Mouse (Mus musculus): ENCODE measurements around the gene Hsd3b5. TPM values are rescaled to one million over a fixed set of nuclear protein-coding genes. Genes with fewer than 3 reads are reported as not detected.

The Hsd3b5 gene
- polyA plus RNA-seq (2015; fragmentation: Nextera tagmentation; extraction: Ambion mirVana): 0.14 TPM in 1 of 2 replicates, not detected in the other

GRCm38 (mm10) chr3:98630152-98630551, at the start of gene Hsd3b5:
Gene Hsd3b5, minus strand, starts transcription at chr3:98630252.

GRCm38 (mm10) chr3:98588707-98589106, 41.3 kb downstream of the Hsd3b5 start, which contains the start of gene Gm10681:
Gene Gm10681, minus strand, starts transcription at chr3:98588807.

Other genes starting within 250 kb of the Hsd3b5 start
- gene Zfp697, start 247.8 kb downstream of the Hsd3b5 start, polyA plus RNA-seq (2015; fragmentation: Nextera tagmentation; extraction: Ambion mirVana): 3.5 and 4.0 TPM in 2 replicates
- 0.29 TPM in 1 of 2 replicates, not detected in the other for gene Gm4450, start 173.1 kb downstream of the Hsd3b5 start, polyA plus RNA-seq (2015; fragmentation: Nextera tagmentation; extraction: Ambion mirVana)
- 0.47 and 0.65 TPM in 2 replicates for gene Hsd3b4, start 119.7 kb downstream of the Hsd3b5 start, polyA plus RNA-seq (2015; fragmentation: Nextera tagmentation; extraction: Ambion mirVana)
- 0.47 and 0.65 TPM in 2 replicates for gene Gm10681, start 41.4 kb downstream of the Hsd3b5 start, polyA plus RNA-seq (2015; fragmentation: Nextera tagmentation; extraction: Ambion mirVana)
- 0.11 and 0.14 TPM in 2 replicates for gene Hsd3b2, start 94.3 kb upstream of the Hsd3b5 start, polyA plus RNA-seq (2015; fragmentation: Nextera tagmentation; extraction: Ambion mirVana)
- 1.2 and 1.7 TPM in 2 replicates for gene Hsd3b3, start 132.9 kb upstream of the Hsd3b5 start, polyA plus RNA-seq (2015; fragmentation: Nextera tagmentation; extraction: Ambion mirVana)
- 1.9 and 8.1 TPM in 2 replicates for gene Hsd3b6, start 184.2 kb upstream of the Hsd3b5 start, polyA plus RNA-seq (2015; fragmentation: Nextera tagmentation; extraction: Ambion mirVana)
- 4,108 and 7,250 TPM in 2 replicates for gene Hsd3b1, start 229.5 kb upstream of the Hsd3b5 start, polyA plus RNA-seq (2015; fragmentation: Nextera tagmentation; extraction: Ambion mirVana)

Data from adrenal gland, postnatal 0 days (tissue).